In the genomic region with DNA sequence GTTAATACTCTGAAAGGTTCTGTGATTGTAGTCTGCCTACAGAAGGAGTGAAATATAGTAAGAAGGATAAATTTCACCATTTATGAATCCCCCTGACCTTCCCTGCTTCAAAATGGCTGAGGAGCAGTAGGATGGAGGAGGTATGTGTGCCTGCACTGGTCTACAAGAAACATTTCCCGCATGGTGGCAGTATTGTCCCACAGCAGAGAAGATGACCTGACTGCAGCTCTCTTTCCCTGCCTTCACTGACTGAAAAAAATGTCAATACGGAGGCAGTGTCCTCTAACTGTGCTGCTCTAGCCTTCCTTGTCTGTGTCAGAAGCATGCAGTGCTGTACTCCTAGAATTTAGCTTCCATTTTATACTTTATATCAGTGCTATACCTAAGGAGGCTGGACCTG, we compare ENCODE assay signal across 8 mouse cellular contexts.
DNase-seq lines count a peak whose midpoint lies in the region; ATAC-seq and TF ChIP-seq lines count a peak whose summit lies in the region.
"Not testable (repeated sequence)": the region's sequence is repeated elsewhere in the genome, so short reads cannot be mapped to it uniquely, and the experiment has no call there.

No protein-coding gene starts in this region.

- H3K36me3 ChIP-seq in ES-E14 (ENCODE audit: control insufficient read depth, insufficient read depth, low read length, poor library complexity, severe bottlenecking), result peaks cover 13% of the 10 kb centered on the region
- H3K36me3 ChIP-seq in forebrain, postnatal 0 days (ENCODE audit: insufficient read depth); hindbrain, embryonic 11.5 days (ENCODE audit: control insufficient read depth, insufficient read depth, low read length); kidney, postnatal 0 days (ENCODE audit: insufficient read depth, low read length); lung, embryonic 15.5 days; midbrain, embryonic 16.5 days (ENCODE audit: control insufficient read depth, insufficient read depth, low read length); stomach, embryonic 16.5 days (ENCODE audit: control insufficient read depth, insufficient read depth, low read length): not testable (repeated sequence)

- not testable (repeated sequence) for DNase-seq in ES-E14 (ENCODE audit: low read depth, low spot score)
- DNase-seq in forebrain, postnatal 0 days, result peak; percentile 79
- DNase-seq in hindbrain, embryonic 11.5 days (ENCODE audit: low spot score), result peak; percentile 67
- peak; percentile 36 for DNase-seq in kidney, postnatal 0 days (ENCODE audit: low spot score)

- not testable (repeated sequence) for H3K27ac ChIP-seq in ES-E14 (ENCODE audit: insufficient read depth, low read depth, low read length, poor library complexity, severe bottlenecking); hindbrain, embryonic 11.5 days (ENCODE audit: low read depth, low read length); kidney, postnatal 0 days; lung, embryonic 15.5 days; midbrain, embryonic 16.5 days (ENCODE audit: low read length); stomach, embryonic 16.5 days (ENCODE audit: low read length)
- H3K27ac ChIP-seq in forebrain, postnatal 0 days (ENCODE audit: low read depth, low read length), result peak overlapping the region; percentile 35; the same call in 1 of the 2 replicates

- H3K9ac ChIP-seq in ES-E14 (ENCODE audit: insufficient read depth, low read depth, low read length, poor library complexity, severe bottlenecking); forebrain, postnatal 0 days; hindbrain, embryonic 11.5 days (ENCODE audit: low read depth, low read length); kidney, postnatal 0 days (ENCODE audit: low read depth, low read length); lung, embryonic 15.5 days; midbrain, embryonic 16.5 days (ENCODE audit: low read depth, low read length); stomach, embryonic 16.5 days (ENCODE audit: low read length): not testable (repeated sequence)

- not testable (repeated sequence) for H3K9me3 ChIP-seq in ES-E14 (ENCODE audit: control insufficient read depth, insufficient read depth, low read depth, low read length); forebrain, postnatal 0 days (ENCODE audit: low read length); hindbrain, embryonic 11.5 days (ENCODE audit: control insufficient read depth, low read length); kidney, postnatal 0 days (replicated peaks; ENCODE audit: low read length); lung, embryonic 15.5 days; midbrain, embryonic 16.5 days (replicated peaks; ENCODE audit: control insufficient read depth, low read length, poor library complexity, severe bottlenecking); stomach, embryonic 16.5 days (replicated peaks; ENCODE audit: control insufficient read depth, low read length)

- peak overlapping the region; percentile 17; the same call in 1 of the 2 replicates for H3K4me2 ChIP-seq in forebrain, postnatal 0 days (ENCODE audit: low read depth)
- not testable (repeated sequence) for H3K4me2 ChIP-seq in hindbrain, embryonic 11.5 days (replicated peaks; ENCODE audit: low read depth, low read length); midbrain, embryonic 16.5 days (ENCODE audit: low read length)
- H3K4me2 ChIP-seq in kidney, postnatal 0 days (ENCODE audit: low read length), result peak overlapping the region; percentile 30; the same call in 1 of the 2 replicates
- H3K4me2 ChIP-seq in lung, embryonic 15.5 days, result peak overlapping the region; percentile 38
- H3K4me2 ChIP-seq in stomach, embryonic 16.5 days (ENCODE audit: low read depth, low read length), result peak overlapping the region; percentile 31; the same call in 1 of the 2 replicates

- 62% methylated on average over 2 of the region's 2 CpGs for WGBS in forebrain, postnatal 0 days
- WGBS in hindbrain, embryonic 11.5 days, result 67% methylated on average over 2 of the region's 2 CpGs
- WGBS in kidney, postnatal 0 days, result 40% methylated on average over 2 of the region's 2 CpGs
- WGBS in lung, embryonic 15.5 days, result 41% methylated on average over 2 of the region's 2 CpGs
- 73% methylated on average over 2 of the region's 2 CpGs for WGBS in midbrain, embryonic 16.5 days
- whole genome bisulfite sequencing in stomach, embryonic 16.5 days, result 67% methylated on average over 2 of the region's 2 CpGs

- H3K4me3 ChIP-seq in ES-E14 (ENCODE audit: insufficient read depth in 1 of 2, low read depth in 1 of 2, low read length in 2 of 2, poor library complexity in 1 of 2, severe bottlenecking in 1 of 2); forebrain, postnatal 0 days (ENCODE audit: low read depth, low read length); hindbrain, embryonic 11.5 days (ENCODE audit: low read depth, low read length); kidney, postnatal 0 days (replicated peaks; ENCODE audit: low read depth, low read length); lung, embryonic 15.5 days; midbrain, embryonic 16.5 days (ENCODE audit: low read depth, low read length): not testable (repeated sequence)
- H3K4me3 ChIP-seq in stomach, embryonic 16.5 days (replicated peaks; ENCODE audit: low read length), result peak overlapping the region; percentile 21; the same call in 1 of the 2 replicates

- H3K27me3 ChIP-seq in forebrain, postnatal 0 days (ENCODE audit: insufficient read depth, low read length); hindbrain, embryonic 11.5 days (ENCODE audit: control insufficient read depth, insufficient read depth, low read length); kidney, postnatal 0 days (ENCODE audit: insufficient read depth, low read length); lung, embryonic 15.5 days; midbrain, embryonic 16.5 days (ENCODE audit: control insufficient read depth, insufficient read depth, low read depth, low read length); stomach, embryonic 16.5 days (ENCODE audit: control insufficient read depth, insufficient read depth, low read length): not testable (repeated sequence)

- TF ChIP-seq CTCF in forebrain, postnatal 0 days (IDR thresholded peaks at IDR 0.05; ENCODE audit: low read depth), result peak; percentile 51
- peak; percentile 68 for TF ChIP-seq CTCF in kidney, postnatal 0 days (IDR thresholded peaks at IDR 0.05; ENCODE audit: low read depth)

- ATAC-seq in common myeloid progenitor, adult 5-6 weeks (replicated peaks; ENCODE audit: low read depth, poor library complexity, severe bottlenecking), result peak; percentile 42; the same call in 1 of the 2 replicates
- peak; percentile 83 for ATAC-seq in forebrain, postnatal 0 days
- ATAC-seq in hindbrain, embryonic 11.5 days (ENCODE audit: low FRiP score); kidney, postnatal 0 days (replicated peaks; ENCODE audit: low FRiP score, low read depth): not testable (repeated sequence)
- ATAC-seq in lung, embryonic 15.5 days (ENCODE audit: borderline replicate concordance, extremely low read depth, low FRiP score, low TSS enrichment), result 0 out of 2 replicates have a peak, but pooled peaks have one; percentile 31
- ATAC-seq in midbrain, embryonic 16.5 days, result peak; percentile 71
- ATAC-seq in stomach, embryonic 16.5 days (ENCODE audit: insufficient read depth, low FRiP score), result peak; percentile 64; the same call in 1 of the 2 replicates

- H3K4me1 ChIP-seq in ES-E14 (ENCODE audit: control insufficient read depth in 2 of 2, insufficient read depth in 2 of 2, low read length in 2 of 2, poor library complexity in 1 of 2); forebrain, postnatal 0 days (ENCODE audit: insufficient read depth); hindbrain, embryonic 11.5 days (replicated peaks; ENCODE audit: control insufficient read depth, insufficient read depth, low read length); kidney, postnatal 0 days (replicated peaks; ENCODE audit: insufficient read depth, low read length); lung, embryonic 15.5 days; midbrain, embryonic 16.5 days (ENCODE audit: control insufficient read depth, insufficient read depth, low read length); stomach, embryonic 16.5 days (ENCODE audit: control insufficient read depth, insufficient read depth, low read length): not testable (repeated sequence)

- in situ Hi-C loops in ES-E14 (cut with MboI; ENCODE audit: low sequenced_read_pairs in 2 of 2, unreplicated experiment in 2 of 2), result not testable (repeated sequence)

TF ChIP-seq in ES-E14, 5 proteins besides CTCF, POLR2A, EP300 and RAD21:
- TF ChIP-seq ZNF384 (IDR thresholded peaks at IDR 0.05; ENCODE audit: low read depth, low read length), result peak; percentile 97
